Mouse (Mus musculus) lung, postnatal 25 days (tissue): ENCODE results near the gene Maff.

ENCODE experiments used
- DNase-seq: peaks from one replicate; pipeline ENCODE4 v3.0.0; 2022; ENCODE audit warnings: low spot score

Gene Maff

GRCm38 (mm10) chr15:79364120-79364519 lies 17.7 kb downstream of the Maff start:
- no peak for DNase-seq

GRCm38 (mm10) chr15:79365068-79365467 lies 18.6 kb downstream of the Maff start:
- no peak for DNase-seq

DNA sequence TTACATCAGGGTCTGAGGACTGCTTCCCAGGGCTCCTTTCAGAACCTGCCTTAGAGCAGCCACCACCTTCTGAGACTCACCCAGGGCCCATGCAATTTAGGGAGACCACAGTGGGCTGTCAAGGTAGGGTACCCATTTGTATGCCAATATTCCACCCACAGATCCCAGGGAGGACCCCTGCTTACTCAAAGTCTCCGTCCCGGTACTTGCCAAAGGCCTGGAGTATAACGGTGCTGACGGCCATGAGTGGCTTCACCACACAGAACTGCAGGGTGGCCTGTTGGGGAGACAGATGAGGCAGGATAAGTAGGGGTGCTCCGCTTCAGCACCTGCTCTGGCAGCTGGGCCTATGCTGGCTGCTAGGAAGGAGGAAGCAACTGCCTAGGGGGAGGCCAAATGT lies 20.0 kb downstream of the Maff start:
- DNase-seq, result no peak

DNA sequence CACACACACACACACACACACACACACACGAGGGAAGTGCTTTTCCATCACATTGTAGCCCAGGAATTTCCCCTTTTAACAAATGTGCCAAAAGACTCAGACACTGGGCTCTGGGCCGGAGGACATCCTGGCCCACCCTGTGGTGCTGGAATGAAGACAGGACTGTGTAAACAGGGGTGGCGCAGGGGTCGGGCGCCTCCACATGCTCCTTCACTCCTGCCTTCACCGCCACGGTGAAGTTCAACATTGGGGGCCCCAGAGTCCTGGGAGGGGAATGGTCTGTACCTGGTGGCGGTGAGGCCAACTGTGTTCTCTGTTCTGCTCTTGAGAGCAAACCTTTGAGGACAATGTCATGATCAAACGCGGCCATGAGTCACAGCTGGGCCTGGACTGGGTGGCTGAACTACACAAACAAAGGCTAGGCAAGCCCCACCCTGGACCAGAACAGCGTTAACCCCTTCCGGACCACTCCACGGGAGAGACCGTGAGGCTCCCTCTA lies 21.9 kb downstream of the Maff start:
- DNase-seq, result peak; percentile 89

- peak; percentile 71 for DNase-seq
Measured at GRCm38 (mm10) chr15:79368861-79369440, 22.5 kb downstream of the Maff start.

DNA sequence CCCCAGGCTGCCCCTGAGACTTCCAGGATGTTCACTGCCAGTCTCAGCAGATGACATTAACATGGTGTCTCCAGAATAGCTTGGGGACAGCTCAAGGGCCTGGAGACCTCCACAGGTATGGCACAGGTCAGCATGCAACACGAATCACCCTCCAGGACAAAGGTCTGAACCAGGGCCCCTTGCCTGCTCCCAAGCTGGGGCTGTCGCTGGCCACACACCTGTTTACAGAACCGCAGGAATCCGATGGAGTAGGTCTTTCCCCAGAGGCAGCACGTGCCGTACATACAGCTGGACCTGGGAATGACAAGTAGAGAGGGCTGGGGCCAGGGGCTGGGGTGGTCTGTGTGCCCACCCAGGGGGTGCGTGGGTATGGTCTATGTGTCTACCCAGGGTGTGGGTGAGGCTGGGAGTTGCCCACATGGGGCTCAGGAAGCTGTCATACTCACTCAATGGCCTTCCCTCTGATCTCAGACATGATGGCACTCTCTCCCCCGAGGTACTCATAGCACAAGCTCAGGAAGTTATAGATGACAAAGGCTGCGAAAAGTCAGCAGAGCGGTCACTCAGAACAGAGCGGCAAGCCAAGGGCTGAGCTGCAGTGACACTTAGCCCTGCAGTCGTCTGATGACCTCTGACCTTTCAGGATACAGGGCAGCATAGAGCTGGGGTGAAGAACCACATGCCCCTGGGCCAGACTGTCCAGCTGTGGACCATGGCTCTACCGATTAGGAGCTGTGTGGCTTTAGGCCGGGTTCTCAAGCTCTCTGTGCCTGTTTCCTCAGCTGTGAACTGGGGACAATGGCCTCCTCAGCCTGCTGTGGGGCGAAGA lies 23.2 kb downstream of the Maff start:
- DNase-seq, result no peak

DNA sequence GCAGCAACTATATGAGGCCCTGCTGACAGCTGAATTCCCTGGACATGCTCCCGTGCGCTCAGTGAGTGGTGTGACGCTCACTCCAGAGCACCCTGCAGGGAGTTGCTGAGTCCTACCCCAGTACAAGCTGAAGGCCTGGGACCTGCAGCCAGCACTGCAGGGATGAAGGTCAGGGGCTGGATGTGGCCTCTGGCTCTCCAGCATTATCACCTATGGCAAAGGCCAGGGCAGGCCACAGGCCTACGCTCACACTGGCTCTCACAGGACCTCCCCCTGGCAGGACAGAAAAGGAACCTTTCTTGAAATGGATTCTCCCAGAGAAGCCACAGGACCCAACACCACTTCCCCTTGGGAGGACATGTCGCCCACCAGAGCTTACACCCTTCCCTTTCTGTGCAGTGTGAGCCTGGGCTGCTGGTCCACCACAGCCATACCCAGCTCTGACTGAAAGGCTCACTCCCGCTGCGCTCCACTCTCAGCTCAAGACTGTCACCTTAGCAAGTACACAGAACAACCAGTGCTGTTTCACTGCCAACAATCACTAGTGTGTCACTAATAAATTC lies 23.9 kb downstream of the Maff start:
- DNase-seq, result no peak

GRCm38 (mm10) chr15:79374760-79375159 lies 28.3 kb downstream of the Maff start:
- DNase-seq, result no peak

DNA sequence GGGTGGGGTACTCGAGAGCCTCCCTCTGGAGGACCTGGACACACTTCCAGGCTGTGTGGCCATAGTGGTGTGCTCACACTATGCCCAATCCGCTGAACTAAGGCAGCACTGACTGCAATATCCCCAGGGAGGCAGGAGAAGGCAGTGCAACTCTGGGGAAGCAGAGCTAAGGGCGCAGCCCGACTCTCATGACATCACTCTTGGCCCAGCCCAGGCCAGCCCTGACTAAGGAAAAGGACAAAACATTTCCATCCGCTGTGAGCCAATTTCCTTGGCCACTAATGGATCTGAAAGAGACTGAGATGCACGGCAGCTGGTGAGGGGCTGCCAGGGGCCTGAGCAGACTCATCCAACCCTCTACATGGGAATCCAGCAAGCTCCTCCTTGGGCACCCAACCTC lies 31.3 kb downstream of the Maff start:
- peak; percentile 89 for DNase-seq

- no peak for DNase-seq
Measured at GRCm38 (mm10) chr15:79378608-79379007, 32.2 kb downstream of the Maff start.

GRCm38 (mm10) chr15:79379658-79380057 lies 33.2 kb downstream of the Maff start:
- DNase-seq, result no peak

- DNase-seq, result peak; percentile 85
Measured at GRCm38 (mm10) chr15:79380468-79381444, 34.3 kb downstream of the Maff start.

DNA sequence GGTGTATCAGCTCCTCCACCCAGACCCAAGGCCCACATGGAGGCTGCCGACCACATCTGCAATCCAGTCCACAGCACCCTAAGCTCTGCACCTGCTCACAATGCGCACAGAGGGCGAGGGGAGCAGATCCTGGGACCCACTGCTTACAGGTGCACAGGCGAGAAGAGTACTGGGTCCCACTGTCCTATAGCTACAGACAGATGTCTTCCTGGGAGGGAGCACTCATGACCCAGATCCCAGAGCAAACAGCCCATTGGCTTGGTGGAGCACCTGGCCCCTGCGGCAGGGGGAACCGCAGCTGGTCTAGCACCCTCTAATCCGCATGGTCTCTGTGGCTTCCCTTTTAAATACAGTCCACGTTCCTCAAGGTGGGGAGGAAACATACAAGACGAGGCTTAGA lies 35.2 kb downstream of the Maff start:
- DNase-seq, result no peak

DNA sequence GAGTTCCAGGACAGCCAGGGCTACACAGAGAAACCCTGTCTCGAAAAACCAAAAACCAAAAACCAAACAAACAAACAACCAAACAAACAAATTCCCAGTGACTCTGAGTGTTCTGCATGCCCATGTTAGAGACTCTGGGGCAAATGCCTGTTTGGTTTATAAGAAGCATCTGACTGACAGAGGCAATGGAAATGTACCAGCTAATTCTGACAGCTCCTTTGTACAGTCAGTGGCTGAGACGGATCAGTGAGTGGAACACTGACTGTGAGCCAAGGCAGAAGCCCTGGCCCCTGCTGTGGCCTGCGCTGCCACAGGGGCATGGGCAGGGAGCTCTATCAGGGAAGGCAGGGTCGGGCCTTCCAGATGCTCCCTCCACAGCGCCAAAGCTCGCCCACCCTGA lies 40.7 kb downstream of the Maff start:
- DNase-seq, result no peak

DNA sequence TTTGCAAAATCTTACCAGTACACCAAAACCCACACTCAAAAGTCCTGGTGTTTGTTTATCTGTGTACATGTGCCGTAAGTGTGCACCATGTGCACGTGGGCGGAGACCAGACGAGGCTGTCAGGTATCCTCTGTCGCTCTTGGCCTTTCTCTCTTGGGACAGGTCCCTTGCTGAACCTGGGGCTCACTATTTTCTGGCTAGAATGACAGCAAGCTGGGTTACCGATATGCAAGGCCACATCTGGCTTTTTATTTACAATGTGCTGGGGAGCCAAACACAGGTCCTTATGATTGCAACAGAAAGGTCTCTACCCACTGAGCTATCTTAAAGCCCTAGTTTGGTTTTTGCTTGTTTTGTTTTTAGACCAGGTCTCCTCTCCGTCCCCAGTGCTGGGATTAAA lies 41.2 kb downstream of the Maff start:
- no peak for DNase-seq

DNA sequence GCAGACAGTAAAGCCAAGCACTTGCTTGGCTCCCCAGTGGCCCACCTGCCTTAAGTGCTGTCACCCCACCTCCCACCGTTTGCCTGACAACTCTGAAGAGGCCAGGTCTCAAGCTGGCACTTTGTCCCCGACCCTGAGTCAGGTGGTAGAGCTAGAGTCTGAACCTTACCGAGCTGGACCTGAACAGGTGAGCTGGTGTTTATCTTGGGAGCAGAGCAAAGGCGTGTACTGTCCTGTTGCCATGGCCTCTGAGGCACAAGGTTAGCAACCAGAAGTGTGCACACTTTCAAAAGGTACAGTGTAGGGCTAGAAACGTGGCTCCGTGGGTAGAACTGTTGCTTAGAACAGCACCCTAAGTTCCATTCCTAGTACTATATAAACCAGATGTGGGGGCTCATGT lies 41.8 kb downstream of the Maff start:
- DNase-seq, result peak; percentile 57

DNA sequence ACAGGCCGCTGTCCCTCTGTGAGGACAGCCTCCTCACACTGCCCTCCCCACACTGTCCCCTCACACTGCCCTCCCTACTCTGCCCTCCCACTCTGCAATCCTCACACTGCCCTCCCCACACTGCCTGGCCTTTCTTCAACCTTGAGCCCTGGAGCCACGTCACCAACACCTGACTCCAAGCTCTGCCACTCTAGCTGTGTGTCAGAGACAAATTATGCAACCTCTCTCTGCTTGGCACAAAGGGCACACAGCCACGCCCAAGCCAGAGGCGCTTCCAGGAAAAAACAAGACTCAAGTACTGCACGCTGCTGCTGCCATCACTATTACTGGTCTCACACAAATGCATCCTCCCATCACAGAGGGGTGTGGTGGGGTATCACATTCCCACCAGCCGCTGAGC lies 44.0 kb downstream of the Maff start:
- peak; percentile 84 for DNase-seq

GRCm38 (mm10) chr15:79391447-79392093 lies 45.1 kb downstream of the Maff start:
- DNase-seq, result peak; percentile 80

DNA sequence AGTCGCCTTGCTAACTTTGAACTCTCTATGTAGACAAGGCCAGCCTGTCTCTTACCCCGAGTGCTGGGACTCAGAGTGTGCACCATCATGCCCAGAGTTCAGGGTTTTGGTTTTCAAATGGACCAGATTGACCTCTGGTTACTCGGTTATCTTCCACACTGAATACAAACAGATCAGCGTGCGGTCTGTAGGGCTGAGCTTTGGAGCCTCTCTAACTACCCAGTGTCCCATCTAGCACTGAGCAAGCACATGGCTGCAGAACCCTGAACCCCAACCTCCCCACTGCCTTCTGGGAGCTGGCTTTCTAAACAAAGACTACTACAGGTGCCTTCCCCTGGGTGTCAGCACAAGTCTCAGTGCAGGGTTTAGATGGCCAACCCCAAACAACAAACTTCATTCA lies 46.1 kb downstream of the Maff start:
- no peak for DNase-seq

- no peak for DNase-seq
Measured at GRCm38 (mm10) chr15:79393101-79393500, 46.7 kb downstream of the Maff start.

- peak; percentile 68 for DNase-seq
Measured at GRCm38 (mm10) chr15:79394842-79395241, 48.4 kb downstream of the Maff start.

DNA sequence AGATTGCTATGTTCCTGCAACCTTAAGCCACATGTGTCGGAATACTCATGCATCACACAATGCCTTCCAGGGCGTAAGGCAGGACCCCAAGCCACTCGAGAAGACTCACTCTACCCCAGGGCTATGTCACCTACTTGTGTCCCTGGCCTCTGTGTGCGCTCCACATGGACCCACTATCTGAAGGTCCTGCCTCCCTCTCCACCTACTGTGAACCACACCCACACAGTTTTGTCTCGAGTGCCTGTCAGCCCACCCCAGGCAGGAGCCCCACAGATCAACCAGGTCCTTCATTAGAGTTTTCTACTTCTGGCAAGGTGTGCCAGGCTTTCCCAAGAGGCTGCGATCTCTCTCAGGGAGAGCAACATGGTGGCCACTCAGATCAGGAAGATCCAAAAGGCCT lies 48.9 kb downstream of the Maff start:
- no peak for DNase-seq
